Mouse (Mus musculus) lung, embryonic 15.5 days (tissue): ENCODE measurements around the gene Fars2. TPM values are rescaled to one million over a fixed set of nuclear protein-coding genes. Genes with fewer than 3 reads are reported as not detected.
"Not testable (repeated sequence)": the region's sequence is repeated elsewhere in the genome, so short reads cannot be mapped to it uniquely, and the experiment has no call there.

Experiments used
- ATAC-seq: fragments of 200-750 bp; cut with Nextera tagmentation; 2 replicates; pipeline ENCODE4 v1.8.0; 2017; ENCODE audit warnings: moderate number of reproducible peaks, borderline replicate concordance; ENCODE audit not compliant: low FRiP score, low TSS enrichment; ENCODE audit errors: extremely low read depth
- H3K27ac ChIP-seq: fragments of 300-500 bp; sonication (generic); 2 replicates; pipeline ENCODE4 v1.5.1; 2015; ENCODE audit warnings: moderate library complexity, mild to moderate bottlenecking, inconsistent platforms
- H3K27me3 ChIP-seq: fragments of 300-500 bp; sonication (generic); 2 replicates; pipeline ENCODE4 v1.6.1; 2015; ENCODE audit warnings: inconsistent platforms
- H3K36me3 ChIP-seq: fragments of 300-500 bp; sonication (generic); 2 replicates; pipeline ENCODE4 v1.6.1; 2015; ENCODE audit warnings: inconsistent platforms
- H3K4me1 ChIP-seq: fragments of 300-500 bp; sonication (generic); 2 replicates; pipeline ENCODE4 v1.6.1; 2015; ENCODE audit warnings: inconsistent platforms
- H3K4me2 ChIP-seq: fragments of 300-500 bp; sonication (generic); 2 replicates; pipeline ENCODE4 v1.6.1; 2015; ENCODE audit warnings: inconsistent platforms, mild to moderate bottlenecking, moderate library complexity
- H3K4me3 ChIP-seq: fragments of 300-500 bp; sonication (generic); 2 replicates; pipeline ENCODE4 v1.5.1; 2015; ENCODE audit warnings: mild to moderate bottlenecking, inconsistent platforms
- H3K9ac ChIP-seq: fragments of 300-500 bp; sonication (generic); 2 replicates; pipeline ENCODE4 v1.6.1; 2015; ENCODE audit warnings: inconsistent platforms
- H3K9me3 ChIP-seq: fragments of 300-500 bp; sonication (generic); 2 replicates; pipeline ENCODE4 v1.6.1; 2016; ENCODE audit warnings: inconsistent platforms
- WGBS: fragments of 180-500 bp; shearing (Covaris S2); methylation state at CpG from one replicate; pipeline ENCODE4 v1.1.7; 2015; 5-methylcytosine and 5-hydroxymethylcytosine counted together
- polyA plus RNA-seq: library from polyadenylated mRNA; unstranded; fragments of >200 nt; fragmentation: Nextera tagmentation; extraction: Ambion mirVana; gene quantifications from 2 replicates; pipeline ENCODE4 v1.2.1, GENCODE M21; 2015

Fars2 gene
- polyA plus RNA-seq, 1 experiment from 2014 or later: 37.3 TPM

GRCm38 (mm10) chr13:36149175-36149939 is 32.1 kb downstream of the Fars2 start:
- peaks cover 14% of the 10 kb centered on the region for H3K4me1 ChIP-seq
- no peak overlapping the region for H3K27ac ChIP-seq
- H3K4me2 ChIP-seq: 0 out of 2 replicates have a peak overlapping the region, but pooled peaks have one; percentile 2
- no peak overlapping the region for H3K4me3 ChIP-seq
- no peak overlapping the region for H3K9ac ChIP-seq
- H3K9me3 ChIP-seq: no peaks in the 10 kb centered on the region
- H3K36me3 ChIP-seq: no peaks in the 10 kb centered on the region
- ATAC-seq: no peak
- no peaks in the 10 kb centered on the region for H3K27me3 ChIP-seq
- WGBS: 52% methylated on average over 6 of the region's 6 CpGs

GRCm38 (mm10) chr13:36150272-36150671 is 33.1 kb downstream of the Fars2 start:
- 46% methylated on average over 5 of the region's 5 CpGs for WGBS
- Histone ChIP-seq H3K27ac (no peak overlapping the region), H3K27me3 (no peaks in the 10 kb centered on the region), H3K9ac (no peak overlapping the region), H3K4me2 (no peak overlapping the region), H3K4me3 (no peak overlapping the region), H3K36me3 (no peaks in the 10 kb centered on the region), H3K9me3 (no peaks in the 10 kb centered on the region), H3K4me1 (peaks cover 14% of the 10 kb centered on the region)
- no peak for ATAC-seq

GRCm38 (mm10) chr13:36152728-36153498 is 35.7 kb downstream of the Fars2 start:
- Histone ChIP-seq H3K36me3 (no peaks in the 10 kb centered on the region), H3K4me2 (no peak overlapping the region), H3K27me3 (no peaks in the 10 kb centered on the region), H3K9me3 (no peaks in the 10 kb centered on the region), H3K9ac (no peak overlapping the region), H3K27ac (peak overlapping the region; percentile 62), H3K4me3 (no peak overlapping the region), H3K4me1 (peaks cover 14% of the 10 kb centered on the region)
- ATAC-seq: peak; percentile 64; the same call in 1 of the 2 replicates
- 61% methylated on average over 5 of the region's 5 CpGs for WGBS

- 73% methylated on average over 7 of the region's 7 CpGs for WGBS
- no peak overlapping the region for H3K27ac ChIP-seq
- H3K9ac ChIP-seq: no peak overlapping the region
- H3K4me2 ChIP-seq: no peak overlapping the region
- no peaks in the 10 kb centered on the region for H3K9me3 ChIP-seq
- H3K36me3 ChIP-seq: no peaks in the 10 kb centered on the region
- H3K27me3 ChIP-seq: no peaks in the 10 kb centered on the region
- no peak for ATAC-seq
- H3K4me1 ChIP-seq: peaks cover 4% of the 10 kb centered on the region
- H3K4me3 ChIP-seq: no peak overlapping the region
Measured at GRCm38 (mm10) chr13:36156340-36156931, 39.2 kb downstream of the Fars2 start.

GRCm38 (mm10) chr13:36163411-36163810 is 46.2 kb downstream of the Fars2 start:
- Histone ChIP-seq H3K27ac (no peak overlapping the region), H3K4me1 (no peaks in the 10 kb centered on the region), H3K9me3 (no peaks in the 10 kb centered on the region), H3K27me3 (no peaks in the 10 kb centered on the region), H3K4me2 (no peak overlapping the region), H3K36me3 (no peaks in the 10 kb centered on the region), H3K9ac (no peak overlapping the region), H3K4me3 (no peak overlapping the region)
- 84% methylated on average over 5 of the region's 5 CpGs for WGBS
- no peak for ATAC-seq

GRCm38 (mm10) chr13:36163898-36164297 is 46.7 kb downstream of the Fars2 start:
- Histone ChIP-seq H3K9ac (no peak overlapping the region), H3K4me3 (no peak overlapping the region), H3K4me2 (no peak overlapping the region), H3K36me3 (no peaks in the 10 kb centered on the region), H3K4me1 (no peaks in the 10 kb centered on the region), H3K27ac (no peak overlapping the region), H3K9me3 (no peaks in the 10 kb centered on the region), H3K27me3 (no peaks in the 10 kb centered on the region)
- no peak for ATAC-seq
- WGBS: 63% methylated on average over 1 of the region's 1 CpGs

GRCm38 (mm10) chr13:36172981-36173380 is 55.8 kb downstream of the Fars2 start:
- not testable (repeated sequence) for H3K4me3 ChIP-seq, H3K27me3 ChIP-seq, H3K9ac ChIP-seq, H3K4me1 ChIP-seq, H3K27ac ChIP-seq, H3K4me2 ChIP-seq, H3K36me3 ChIP-seq, H3K9me3 ChIP-seq, ATAC-seq
- WGBS: 42% methylated on average over 2 of the region's 2 CpGs

GRCm38 (mm10) chr13:36174101-36174500 is 56.9 kb downstream of the Fars2 start:
- Histone ChIP-seq H3K36me3 (no peaks in the 10 kb centered on the region), H3K4me1 (0 out of 2 replicates have a peak, but pooled peaks cover 8% of the 10 kb centered on the region), H3K27ac (no peak overlapping the region), H3K27me3 (no peaks in the 10 kb centered on the region), H3K9ac (no peak overlapping the region), H3K4me3 (no peak overlapping the region), H3K4me2 (no peak overlapping the region), H3K9me3 (no peaks in the 10 kb centered on the region)
- WGBS: 91% methylated on average over 5 of the region's 5 CpGs
- no peak for ATAC-seq

GRCm38 (mm10) chr13:36174772-36175171 is 57.6 kb downstream of the Fars2 start:
- Histone ChIP-seq H3K4me2 (no peak overlapping the region), H3K9me3 (no peaks in the 10 kb centered on the region), H3K36me3 (no peaks in the 10 kb centered on the region), H3K27me3 (no peaks in the 10 kb centered on the region), H3K9ac (no peak overlapping the region), H3K4me1 (0 out of 2 replicates have a peak, but pooled peaks cover 8% of the 10 kb centered on the region), H3K27ac (peak overlapping the region; percentile 50), H3K4me3 (no peak overlapping the region)
- no peak; the same call in 1 of the 2 replicates for ATAC-seq
- 69% methylated on average over 4 of the region's 4 CpGs for WGBS

GRCm38 (mm10) chr13:36181231-36181630 is 64.0 kb downstream of the Fars2 start:
- Histone ChIP-seq H3K4me3 (no peak overlapping the region), H3K4me1 (no peaks in the 10 kb centered on the region), H3K9ac (no peak overlapping the region), H3K36me3 (no peaks in the 10 kb centered on the region), H3K27me3 (no peaks in the 10 kb centered on the region), H3K27ac (no peak overlapping the region), H3K9me3 (no peaks in the 10 kb centered on the region), H3K4me2 (no peak overlapping the region)
- ATAC-seq: no peak
- WGBS: 51% methylated on average over 2 of the region's 2 CpGs

GRCm38 (mm10) chr13:36190577-36190976 is 73.4 kb downstream of the Fars2 start:
- 87% methylated on average over 2 of the region's 2 CpGs for WGBS
- Histone ChIP-seq H3K4me1 (no peaks in the 10 kb centered on the region), H3K9ac (no peak overlapping the region), H3K4me2 (no peak overlapping the region), H3K36me3 (no peaks in the 10 kb centered on the region), H3K4me3 (no peak overlapping the region), H3K9me3 (no peaks in the 10 kb centered on the region), H3K27me3 (no peaks in the 10 kb centered on the region), H3K27ac (no peak overlapping the region)
- no peak for ATAC-seq
